Mouse (Mus musculus): ENCODE data around the gene Ptk7. TPM values are rescaled to one million over a fixed set of nuclear protein-coding genes. Genes with fewer than 3 reads are reported as not detected.

Ptk7 gene
- polyA plus RNA-seq, 1 experiment, result 6.5 TPM

DNA sequence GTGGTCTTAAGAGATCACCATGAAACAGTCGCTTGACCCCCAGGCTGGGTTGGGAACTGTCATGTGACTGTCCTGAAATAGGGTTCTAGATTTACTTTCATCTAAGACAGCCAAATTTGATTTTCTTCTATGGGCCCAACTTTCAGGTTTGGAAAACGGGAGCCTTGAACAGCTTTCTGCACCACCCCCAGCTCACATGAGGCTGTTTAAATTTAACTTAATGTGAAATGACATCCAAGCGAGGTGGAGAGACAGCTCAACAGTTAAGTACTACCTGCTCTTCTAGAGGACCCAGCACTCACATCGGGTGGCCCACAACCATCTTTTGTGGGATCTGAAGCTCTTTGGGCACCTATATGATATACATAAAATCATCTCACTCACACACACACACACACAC, 30.3 kb downstream of the Ptk7 start:
- TF ChIP-seq CTCF (IDR thresholded peaks at IDR 0.05; ENCODE audit: extremely low read depth, insufficient read depth, low read length) (no peak), POLR2A (IDR thresholded peaks at IDR 0.05; ENCODE audit: extremely low read depth, insufficient read depth, low read length) (no peak)
- Histone ChIP-seq H3K4me3 (ENCODE audit: insufficient read depth, low read length) (no peak overlapping the region), H3K4me1 (ENCODE audit: control insufficient read depth, insufficient read depth, low read length) (peaks cover 1% of the 10 kb centered on the region; the same call in 1 of the 2 replicates), H3K27ac (ENCODE audit: insufficient read depth, low read length) (no peak overlapping the region)

DNA sequence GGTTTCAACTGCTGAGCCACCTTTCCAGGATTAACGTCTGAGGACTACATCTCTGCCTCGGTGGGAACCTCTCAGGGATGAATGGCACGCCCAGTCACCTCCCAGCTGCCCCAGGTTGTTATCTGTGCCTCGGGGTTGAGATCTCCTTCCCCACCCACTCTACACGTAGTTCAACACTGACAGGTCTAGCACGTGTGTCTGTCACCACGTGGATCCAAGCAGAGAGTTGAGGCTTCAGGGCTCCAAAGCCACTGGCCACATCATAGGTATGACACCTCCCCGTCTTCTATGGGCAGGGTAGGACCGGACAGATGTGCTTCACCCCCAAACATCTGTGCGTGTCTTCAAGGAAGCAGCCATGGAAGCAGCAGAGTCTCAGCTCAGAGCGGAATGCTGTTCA, 31.3 kb downstream of the Ptk7 start:
- Histone ChIP-seq H3K4me3 (ENCODE audit: insufficient read depth, low read length) (no peak overlapping the region), H3K27ac (ENCODE audit: insufficient read depth, low read length) (no peak overlapping the region), H3K4me1 (ENCODE audit: control insufficient read depth, insufficient read depth, low read length) (peaks cover 1% of the 10 kb centered on the region; the same call in 1 of the 2 replicates)
- TF ChIP-seq CTCF (IDR thresholded peaks at IDR 0.05; ENCODE audit: extremely low read depth, insufficient read depth, low read length) (no peak), POLR2A (IDR thresholded peaks at IDR 0.05; ENCODE audit: extremely low read depth, insufficient read depth, low read length) (no peak)

DNA sequence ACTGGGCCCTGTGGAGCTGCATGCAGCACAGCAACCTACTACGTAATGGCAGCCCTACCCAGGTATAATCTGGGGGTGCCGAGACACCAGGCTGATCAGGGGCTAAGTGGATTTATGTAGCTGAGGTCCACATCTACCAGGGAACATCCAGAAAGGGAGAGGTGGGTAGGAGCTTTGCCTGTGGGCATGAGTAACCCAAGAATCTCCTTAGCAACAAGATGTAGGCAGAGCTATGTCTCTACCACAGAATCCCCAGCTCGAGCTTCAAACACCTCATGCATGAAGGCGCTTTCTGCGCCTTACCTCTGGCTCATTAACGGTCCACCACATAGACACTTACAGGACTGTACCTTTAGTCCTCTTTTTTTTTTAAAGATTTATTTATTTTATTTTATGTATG, 34.0 kb downstream of the Ptk7 start:
- H3K4me3 ChIP-seq (ENCODE audit: insufficient read depth, low read length), result no peak overlapping the region
- H3K4me1 ChIP-seq (ENCODE audit: control insufficient read depth, insufficient read depth, low read length), result peaks cover 1% of the 10 kb centered on the region; the same call in 1 of the 2 replicates
- TF ChIP-seq CTCF (IDR thresholded peaks at IDR 0.05; ENCODE audit: extremely low read depth, insufficient read depth, low read length) (no peak), POLR2A (IDR thresholded peaks at IDR 0.05; ENCODE audit: extremely low read depth, insufficient read depth, low read length) (peak; percentile 47)
- peak overlapping the region; percentile 38; the same call in 1 of the 2 replicates for H3K27ac ChIP-seq (ENCODE audit: insufficient read depth, low read length)

DNA sequence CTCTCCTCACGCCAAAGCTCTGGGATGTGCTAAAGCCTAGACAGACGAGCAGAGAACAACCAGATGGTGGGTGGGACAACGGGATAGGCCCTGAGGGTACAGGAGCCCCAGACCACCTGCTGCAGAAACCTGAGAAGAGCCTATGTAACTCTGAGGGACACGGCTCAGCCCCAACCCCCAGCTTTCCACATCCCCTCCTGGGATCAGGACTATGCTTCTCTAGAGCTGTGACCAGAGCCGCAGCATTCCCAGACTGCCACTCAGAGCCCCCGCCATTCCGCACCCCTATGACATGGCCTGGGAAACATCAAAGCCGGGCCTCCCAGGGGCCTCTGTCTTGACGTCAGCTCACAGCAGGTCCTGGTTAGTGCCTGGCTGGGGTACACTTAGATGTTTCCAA, 34.7 kb downstream of the Ptk7 start:
- peaks cover 1% of the 10 kb centered on the region; the same call in 1 of the 2 replicates for H3K4me1 ChIP-seq (ENCODE audit: control insufficient read depth, insufficient read depth, low read length)
- H3K27ac ChIP-seq (ENCODE audit: insufficient read depth, low read length), result peak overlapping the region; percentile 38
- H3K4me3 ChIP-seq (ENCODE audit: insufficient read depth, low read length), result no peak overlapping the region
- no peak for TF ChIP-seq POLR2A (IDR thresholded peaks at IDR 0.05; ENCODE audit: extremely low read depth, insufficient read depth, low read length)
- TF ChIP-seq CTCF (IDR thresholded peaks at IDR 0.05; ENCODE audit: extremely low read depth, insufficient read depth, low read length), result no peak

DNA sequence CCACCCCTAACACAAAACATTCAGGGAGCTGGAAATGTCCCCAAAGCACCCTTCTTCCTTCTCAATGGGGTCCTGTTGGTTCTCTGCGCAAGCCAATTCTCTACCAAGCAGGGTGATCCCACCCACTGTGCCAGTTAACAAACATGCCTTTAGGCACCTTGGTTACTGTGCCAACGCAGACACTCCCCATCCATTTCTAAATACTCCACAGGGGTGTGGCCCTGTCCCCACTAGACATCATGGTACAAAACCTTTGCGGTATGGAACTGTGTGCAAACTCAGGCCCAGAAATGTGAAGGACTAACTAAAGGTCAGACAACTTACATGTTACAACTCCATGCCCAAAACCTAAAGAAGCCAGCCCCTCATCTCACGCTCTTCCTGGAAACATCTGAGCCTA, 36.2 kb downstream of the Ptk7 start:
- Histone ChIP-seq H3K4me1 (ENCODE audit: control insufficient read depth, insufficient read depth, low read length) (no peaks in the 10 kb centered on the region), H3K4me3 (ENCODE audit: insufficient read depth, low read length) (no peak overlapping the region), H3K27ac (ENCODE audit: insufficient read depth, low read length) (no peak overlapping the region)
- no peak for TF ChIP-seq CTCF (IDR thresholded peaks at IDR 0.05; ENCODE audit: extremely low read depth, insufficient read depth, low read length)

DNA sequence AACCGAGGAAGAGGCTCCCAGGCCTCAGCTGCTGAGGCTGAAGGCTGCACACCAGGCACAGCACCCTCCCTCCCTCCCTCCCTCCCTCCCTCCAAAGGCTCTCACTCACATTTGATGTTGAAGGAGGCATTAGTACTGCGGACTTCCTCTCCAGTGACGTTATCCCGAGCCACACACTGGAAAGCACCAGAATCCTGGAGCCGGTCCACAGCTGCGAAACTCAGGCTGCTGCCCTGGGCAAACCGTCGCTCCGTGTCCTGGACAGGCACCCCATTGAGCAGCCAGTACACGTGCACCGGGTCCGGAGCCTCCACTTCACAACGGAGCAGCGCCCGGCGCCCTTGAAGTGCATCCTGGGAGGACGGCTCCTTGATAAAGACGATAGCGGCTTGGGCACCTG, 37.9 kb downstream of the Ptk7 start:
- no peak overlapping the region for H3K27ac ChIP-seq (ENCODE audit: insufficient read depth, low read length)

DNA sequence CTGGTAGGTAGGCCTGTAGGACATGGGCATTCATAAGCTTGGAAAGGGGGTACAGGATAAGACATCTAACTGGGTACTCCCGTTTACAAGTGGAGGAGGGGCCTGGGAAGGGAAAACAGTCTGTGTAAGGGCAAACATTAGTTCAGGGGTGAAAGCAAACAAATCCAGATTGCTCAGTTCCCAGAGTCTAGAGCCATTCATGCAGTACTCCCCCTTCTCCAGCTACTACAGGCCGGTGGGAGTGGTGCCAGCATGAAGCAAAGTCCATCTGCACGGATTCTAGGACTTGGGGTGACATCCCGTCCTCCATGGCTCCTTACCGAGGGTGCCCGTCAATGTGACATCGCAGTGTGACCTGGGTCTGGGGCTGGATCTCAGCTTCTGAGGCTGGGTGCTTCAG, 38.9 kb downstream of the Ptk7 start:
- no peak for TF ChIP-seq POLR2A (IDR thresholded peaks at IDR 0.05; ENCODE audit: extremely low read depth, insufficient read depth, low read length)
- TF ChIP-seq CTCF (IDR thresholded peaks at IDR 0.05; ENCODE audit: extremely low read depth, insufficient read depth, low read length), result no peak
- no peak overlapping the region for H3K27ac ChIP-seq (ENCODE audit: insufficient read depth, low read length)
- H3K4me1 ChIP-seq (ENCODE audit: control insufficient read depth, insufficient read depth, low read length), result no peaks in the 10 kb centered on the region
- no peak overlapping the region for H3K4me3 ChIP-seq (ENCODE audit: insufficient read depth, low read length)

More for the DNA sequence above, 37.9 kb downstream of the Ptk7 start:
- H3K4me3 ChIP-seq (ENCODE audit: insufficient read depth, low read length), result no peak overlapping the region
- TF ChIP-seq CTCF (IDR thresholded peaks at IDR 0.05; ENCODE audit: extremely low read depth, insufficient read depth, low read length) (no peak), POLR2A (IDR thresholded peaks at IDR 0.05; ENCODE audit: extremely low read depth, insufficient read depth, low read length) (no peak)
- no peaks in the 10 kb centered on the region for H3K4me1 ChIP-seq (ENCODE audit: control insufficient read depth, insufficient read depth, low read length)

DNA sequence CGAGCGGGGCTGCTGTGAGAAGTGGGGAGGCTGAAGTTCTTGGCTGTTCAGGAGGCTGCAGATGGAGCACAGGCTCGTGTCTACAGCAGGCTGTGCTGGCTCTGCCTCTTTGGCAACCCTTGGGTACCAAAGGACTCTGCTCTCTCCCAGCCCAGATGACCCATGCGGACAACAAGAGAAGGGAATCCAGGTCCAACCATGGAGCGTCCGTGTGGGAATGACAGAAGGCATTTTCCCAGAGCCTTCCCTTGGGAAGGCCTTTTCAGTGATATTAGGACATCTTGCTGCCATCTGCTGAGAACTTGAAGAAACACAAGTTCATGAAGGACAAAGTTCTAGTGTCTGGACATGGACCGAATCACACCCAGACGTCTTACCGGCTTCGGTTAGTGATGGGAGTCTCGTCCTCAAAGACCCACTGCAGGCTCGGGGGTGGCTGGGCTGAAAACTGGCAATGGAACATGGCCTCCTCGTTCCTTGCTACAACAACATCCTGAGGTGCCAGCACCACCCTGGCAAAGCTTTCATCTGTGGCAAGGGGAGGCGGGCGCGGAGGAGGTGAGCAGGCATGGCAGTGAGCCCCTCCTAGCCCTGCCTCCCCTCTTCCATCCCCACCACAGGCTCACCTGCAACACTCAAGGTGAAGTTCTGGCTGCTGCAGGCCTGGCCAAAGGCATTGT, 39.5 kb downstream of the Ptk7 start:
- H3K4me3 ChIP-seq (ENCODE audit: insufficient read depth, low read length), result no peak overlapping the region
- no peaks in the 10 kb centered on the region for H3K4me1 ChIP-seq (ENCODE audit: control insufficient read depth, insufficient read depth, low read length)
- TF ChIP-seq CTCF (IDR thresholded peaks at IDR 0.05; ENCODE audit: extremely low read depth, insufficient read depth, low read length) (peak; percentile 9; the same call in 1 of the 2 replicates), POLR2A (IDR thresholded peaks at IDR 0.05; ENCODE audit: extremely low read depth, insufficient read depth, low read length) (no peak)
- H3K27ac ChIP-seq (ENCODE audit: insufficient read depth, low read length), result no peak overlapping the region

DNA sequence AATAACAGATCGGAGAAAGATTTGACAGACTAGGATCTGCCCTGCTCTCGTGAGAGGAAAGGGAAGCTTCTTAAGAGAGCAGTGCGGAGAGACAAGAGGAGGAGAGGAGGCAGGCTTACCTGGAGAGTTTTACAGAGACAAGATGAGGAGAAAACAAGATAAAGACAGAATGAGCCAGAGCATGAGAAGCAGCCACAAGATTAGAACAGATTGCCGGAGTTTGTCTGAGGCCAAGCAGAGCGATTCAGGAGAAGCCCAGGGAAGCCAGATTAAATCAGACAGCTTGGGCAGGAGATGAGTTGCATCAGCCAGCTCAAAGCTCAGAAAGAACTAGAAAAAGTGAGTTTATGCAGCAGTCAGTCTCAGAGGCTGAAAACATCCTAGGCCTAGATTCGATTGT, 40.4 kb downstream of the Ptk7 start:
- Histone ChIP-seq H3K4me1 (ENCODE audit: control insufficient read depth, insufficient read depth, low read length) (no peaks in the 10 kb centered on the region), H3K27ac (ENCODE audit: insufficient read depth, low read length) (no peak overlapping the region), H3K4me3 (ENCODE audit: insufficient read depth, low read length) (no peak overlapping the region)
- no peak for TF ChIP-seq POLR2A (IDR thresholded peaks at IDR 0.05; ENCODE audit: extremely low read depth, insufficient read depth, low read length)
- TF ChIP-seq CTCF (IDR thresholded peaks at IDR 0.05; ENCODE audit: extremely low read depth, insufficient read depth, low read length), result no peak

DNA sequence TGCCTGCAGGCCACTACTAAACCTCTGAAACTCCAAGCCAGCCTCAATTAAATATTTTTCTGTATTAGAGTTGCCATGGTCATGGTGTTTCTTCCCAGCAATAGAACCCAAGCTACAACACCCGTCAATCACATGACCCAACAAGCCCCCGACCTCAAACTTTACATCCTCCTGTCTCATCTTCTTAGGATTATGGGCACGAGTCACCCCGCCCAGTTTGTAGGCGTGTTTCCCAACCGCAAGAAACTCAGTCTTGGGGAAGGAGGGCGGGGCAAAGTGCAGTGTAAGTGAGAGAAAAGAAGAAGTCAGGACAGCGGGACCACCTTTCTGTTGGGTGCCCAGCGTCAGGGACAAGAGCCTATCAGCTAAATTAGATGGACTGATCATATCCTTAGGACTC, 41.1 kb downstream of the Ptk7 start:
- TF ChIP-seq CTCF (IDR thresholded peaks at IDR 0.05; ENCODE audit: extremely low read depth, insufficient read depth, low read length) (no peak), POLR2A (IDR thresholded peaks at IDR 0.05; ENCODE audit: extremely low read depth, insufficient read depth, low read length) (no peak)

More for the DNA sequence above, 41.1 kb downstream of the Ptk7 start:
- H3K4me3 ChIP-seq (ENCODE audit: insufficient read depth, low read length), result no peak overlapping the region
- H3K27ac ChIP-seq (ENCODE audit: insufficient read depth, low read length), result no peak overlapping the region
- no peaks in the 10 kb centered on the region for H3K4me1 ChIP-seq (ENCODE audit: control insufficient read depth, insufficient read depth, low read length)
